ENCODE assay signal across 9 mouse cellular contexts in genomic region chr15:32432927-32433832, GRCm38 (mm10).
DNase-seq lines count a peak whose midpoint lies in the region; ATAC-seq and TF ChIP-seq lines count a peak whose summit lies in the region.
"Had no signal": no experiment of that assay in that cellular context is flagged by ENCODE, and none has a peak within 500 bp of the region (broad histone marks: within the 10 kb centered on the region; RNA-seq: fewer than 3 reads in every experiment).

No protein-coding gene starts in this region.

- no peak overlapping the region for H3K4me3 ChIP-seq in hindbrain, embryonic 10.5 days
- H3K4me3 ChIP-seq in hindbrain, embryonic 16.5 days (ENCODE audit: low read length) = no peak overlapping the region
- H3K4me3 ChIP-seq in embryonic fibroblast, embryonic 13.5 days (ENCODE audit: insufficient read depth, low read length) = no peak overlapping the region
- H3K4me3 ChIP-seq: heart, embryonic 13.5 days had no signal

- intact Hi-C loops in heart, postnatal 10 days (cut with DNase I) = loop anchor here (10.0 kb wide), 1 partner anchor 818 kb away; no protein-coding TSS in a partner anchor

- no peak for DNase-seq in hindbrain, embryonic 10.5 days (ENCODE audit: low spot score)
- peak; percentile 78 for DNase-seq in brain, adult 2 months (ENCODE audit: low read depth, low spot score)
- DNase-seq in left cerebral cortex, adult 9 months (ENCODE audit: low spot score in 2 of 2) = peak; percentile 20 to 31
- DNase-seq in thymus, postnatal 10 days (ENCODE audit: low spot score in 2 of 2) = no peak
- no peak for DNase-seq in adipocyte (ENCODE audit: low spot score)
- DNase-seq in heart, postnatal 10 days = no peak

- no peaks in the 10 kb centered on the region for H3K9me3 ChIP-seq in hindbrain, embryonic 10.5 days
- H3K9me3 ChIP-seq in hindbrain, embryonic 16.5 days (ENCODE audit: control insufficient read depth, low read length) = no peaks in the 10 kb centered on the region
- H3K9me3 ChIP-seq: heart, embryonic 13.5 days had no signal

- H3K9ac ChIP-seq in hindbrain, embryonic 16.5 days (ENCODE audit: low read depth, low read length) = no peak overlapping the region
- H3K9ac ChIP-seq: heart, embryonic 13.5 days had no signal

- no peak for TF ChIP-seq POLR2A in embryonic fibroblast, embryonic 13.5 days (IDR thresholded peaks at IDR 0.05; ENCODE audit: low read depth, low read length)

- TF ChIP-seq CTCF in embryonic fibroblast, embryonic 13.5 days (IDR thresholded peaks at IDR 0.05; ENCODE audit: borderline replicate concordance, insufficient read depth, low read length) = no peak

- 0 out of 2 replicates have a peak overlapping the region, but pooled peaks have one; percentile 9 for H3K27ac ChIP-seq in hindbrain, embryonic 10.5 days
- no peak overlapping the region for H3K27ac ChIP-seq in hindbrain, embryonic 16.5 days (ENCODE audit: low read depth, low read length)
- peak overlapping the region; percentile 57 for H3K27ac ChIP-seq in embryonic fibroblast, embryonic 13.5 days (ENCODE audit: insufficient read depth, low read length)
- H3K27ac ChIP-seq: heart, embryonic 13.5 days had no signal

- no peak; the same call in 1 of the 2 replicates for ATAC-seq in hindbrain, embryonic 16.5 days

- WGBS in hindbrain, embryonic 10.5 days = 65% methylated on average over 13 of the region's 13 CpGs
- 64% methylated on average over 13 of the region's 13 CpGs for whole genome bisulfite sequencing in hindbrain, embryonic 16.5 days

- H3K4me1 ChIP-seq in hindbrain, embryonic 10.5 days (replicated peaks) = peaks cover 15% of the 10 kb centered on the region
- no peaks in the 10 kb centered on the region for H3K4me1 ChIP-seq in hindbrain, embryonic 16.5 days (ENCODE audit: control insufficient read depth, insufficient read depth, low read depth, low read length)
- no peaks in the 10 kb centered on the region for H3K4me1 ChIP-seq in embryonic fibroblast, embryonic 13.5 days (ENCODE audit: control insufficient read depth, insufficient read depth, low read length)

- H3K36me3 ChIP-seq in hindbrain, embryonic 10.5 days = no peaks in the 10 kb centered on the region
- no peaks in the 10 kb centered on the region for H3K36me3 ChIP-seq in hindbrain, embryonic 16.5 days (ENCODE audit: control insufficient read depth, insufficient read depth, low read length)
- H3K36me3 ChIP-seq: heart, embryonic 13.5 days had no signal

- no peaks in the 10 kb centered on the region for H3K27me3 ChIP-seq in hindbrain, embryonic 10.5 days (ENCODE audit: insufficient read depth, poor library complexity, severe bottlenecking)
- H3K27me3 ChIP-seq in hindbrain, embryonic 16.5 days (replicated peaks; ENCODE audit: control insufficient read depth, insufficient read depth, low read length) = no peaks in the 10 kb centered on the region
- H3K27me3 ChIP-seq: heart, embryonic 13.5 days had no signal

- no peak overlapping the region for H3K4me2 ChIP-seq in hindbrain, embryonic 16.5 days (ENCODE audit: low read length)
- H3K4me2 ChIP-seq: heart, embryonic 13.5 days had no signal

Comparison
In these comparisons a context has a peak if more than half of its experiments do, and no peak if none do; other contexts are left out.
1. DNase-seq: peak in brain, adult 2 months (single experiment) and left cerebral cortex, adult 9 months (2 of 2); none in hindbrain, embryonic 10.5 days (single experiment), thymus, postnatal 10 days (0 of 2), adipocyte (single experiment) and heart, postnatal 10 days (0 of 2).